Mouse (Mus musculus) lung, embryonic 16.5 days (tissue): Measurements from ENCODE around the gene Rapgef4. TPM values are rescaled to one million over a fixed set of nuclear protein-coding genes. Genes with fewer than 3 reads are reported as not detected.

Source experiments
- ATAC-seq: fragments of 200-750 bp; cut with Nextera tagmentation; 2 replicates; pipeline ENCODE4 v1.8.0; 2017; ENCODE audit warnings: low read depth, mild to moderate bottlenecking, moderate library complexity
- H3K27ac ChIP-seq: fragments of 300-500 bp; sonication (generic); 2 replicates; pipeline ENCODE4 v1.5.1; 2014; ENCODE audit warnings: mild to moderate bottlenecking, control low read depth, low read length
- H3K27me3 ChIP-seq: fragments of 300-500 bp; sonication (generic); 2 replicates; pipeline ENCODE4 v1.6.1; 2014; ENCODE audit warnings: low read depth, low read length, mixed read lengths; ENCODE audit not compliant: control insufficient read depth, insufficient read depth
- H3K36me3 ChIP-seq: fragments of 300-500 bp; sonication (generic); 2 replicates; pipeline ENCODE4 v1.6.1; 2014; ENCODE audit warnings: low read length; ENCODE audit not compliant: control insufficient read depth, insufficient read depth
- H3K4me1 ChIP-seq: fragments of 300-500 bp; sonication (generic); replicated peaks from 2 replicates; pipeline ENCODE4 v1.6.1; 2014; ENCODE audit warnings: low read length, mixed read lengths; ENCODE audit not compliant: control insufficient read depth, insufficient read depth
- H3K4me2 ChIP-seq: fragments of 300-500 bp; sonication (generic); 2 replicates; pipeline ENCODE4 v1.6.1; 2014; ENCODE audit warnings: low read depth, low read length, control low read depth
- H3K4me3 ChIP-seq: fragments of 300-500 bp; sonication (generic); 2 replicates; pipeline ENCODE4 v1.5.1; 2014; ENCODE audit warnings: mild to moderate bottlenecking, low read length, control low read depth
- H3K9ac ChIP-seq: fragments of 300-500 bp; sonication (generic); 2 replicates; pipeline ENCODE4 v1.6.1; 2014; ENCODE audit warnings: low read length, control low read depth
- H3K9me3 ChIP-seq: fragments of 300-500 bp; sonication (generic); 2 replicates; pipeline ENCODE4 v1.6.1; 2016; ENCODE audit warnings: low read length; ENCODE audit not compliant: control insufficient read depth
- WGBS: fragments of 180-500 bp; shearing (Covaris S2); extraction: QIAGEN DNeasy Blood & Tissue Kit; methylation state at CpG from one replicate; pipeline ENCODE4 v1.1.7; 2014; 5-methylcytosine and 5-hydroxymethylcytosine counted together
- polyA plus RNA-seq: library from polyadenylated mRNA; unstranded; fragments of >200 nt; fragmentation: Nextera tagmentation; extraction: Ambion mirVana; gene quantifications from 2 replicates; pipeline ENCODE4 v1.2.1, GENCODE M21; 2015

Rapgef4 gene
- polyA plus RNA-seq, 1 experiment from 2014 or later: 3.7 TPM

DNA sequence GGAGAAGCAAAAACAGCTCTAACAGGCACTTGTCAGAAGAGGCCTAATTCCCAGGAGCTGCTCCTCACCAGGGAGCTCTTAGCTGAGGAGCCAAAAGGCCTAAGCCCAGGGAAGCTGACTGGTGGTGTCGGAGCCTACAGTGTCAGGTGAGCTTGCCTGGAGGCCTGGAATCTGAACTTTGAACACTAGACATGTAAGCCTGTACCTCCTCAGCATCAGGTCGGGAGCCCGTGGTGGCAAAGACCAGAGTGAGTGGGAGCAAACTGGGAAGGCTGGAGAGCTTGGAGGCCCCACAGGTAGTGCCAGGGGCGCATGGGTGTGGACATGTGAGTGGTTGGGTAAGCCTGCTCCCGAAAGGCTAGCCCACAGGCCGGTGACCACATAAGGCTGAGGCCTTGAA, 266.8 kb downstream of the Rapgef4 start:
- H3K36me3 ChIP-seq: no peaks in the 10 kb centered on the region
- no peak overlapping the region for H3K4me2 ChIP-seq
- no peak overlapping the region for H3K27ac ChIP-seq
- WGBS: 84% methylated on average over 6 of the region's 6 CpGs
- H3K9ac ChIP-seq: no peak overlapping the region
- no peaks in the 10 kb centered on the region for H3K9me3 ChIP-seq
- no peak for ATAC-seq
- no peaks in the 10 kb centered on the region for H3K4me1 ChIP-seq
- no peak overlapping the region for H3K4me3 ChIP-seq
- no peaks in the 10 kb centered on the region for H3K27me3 ChIP-seq

DNA sequence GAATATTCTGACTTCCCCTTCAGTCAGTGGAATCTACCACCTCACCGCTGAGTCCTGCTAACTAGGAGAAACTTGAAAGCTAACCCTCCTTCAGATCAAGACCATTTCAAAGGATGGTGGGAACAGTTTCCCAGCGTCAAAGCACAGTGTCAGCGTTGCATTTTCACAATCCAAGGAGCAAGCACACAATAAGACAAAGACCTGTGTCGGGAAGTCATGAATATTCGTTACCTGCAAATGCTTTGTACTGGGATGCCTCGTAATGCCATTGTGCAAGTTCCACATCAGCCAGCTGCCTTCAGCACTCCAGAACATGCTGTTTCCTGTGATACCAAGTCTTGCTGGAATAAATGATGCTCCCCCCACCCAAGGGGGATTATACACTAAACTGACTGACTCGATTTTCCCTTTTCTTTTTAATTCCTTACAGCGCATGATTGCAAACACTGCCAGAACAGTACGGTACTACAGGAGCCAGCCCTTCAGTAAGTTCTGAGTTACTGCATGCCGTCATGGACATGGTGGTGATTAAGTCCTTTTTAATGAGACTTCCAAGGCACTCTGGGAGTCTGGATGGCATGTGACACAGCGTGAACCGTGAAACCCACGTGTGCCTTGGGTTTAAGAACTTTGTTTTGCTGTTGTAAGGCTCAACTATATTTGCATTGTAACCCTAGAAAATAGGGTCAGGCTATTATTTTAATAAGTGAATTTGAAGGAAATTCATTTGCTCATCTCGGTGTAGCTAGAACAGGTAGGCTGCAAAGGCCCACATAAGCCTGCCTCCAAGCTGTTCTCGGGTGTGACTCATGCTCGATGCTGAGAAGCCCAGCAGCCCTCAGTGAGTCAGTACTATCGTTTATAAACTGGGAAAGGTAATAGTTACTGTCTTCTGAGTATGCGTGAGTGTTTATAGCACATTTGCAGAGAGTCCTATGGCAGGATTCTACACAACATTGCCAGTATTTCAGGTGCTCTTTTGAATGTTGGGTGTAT, 271.8 kb downstream of the Rapgef4 start:
- Histone ChIP-seq H3K27ac (no peak overlapping the region), H3K27me3 (no peaks in the 10 kb centered on the region), H3K4me3 (no peak overlapping the region), H3K9ac (no peak overlapping the region), H3K9me3 (no peaks in the 10 kb centered on the region), H3K36me3 (no peaks in the 10 kb centered on the region), H3K4me1 (peaks cover 13% of the 10 kb centered on the region), H3K4me2 (no peak overlapping the region)
- 70% methylated on average over 18 of the region's 18 CpGs for WGBS
- ATAC-seq: no peak

DNA sequence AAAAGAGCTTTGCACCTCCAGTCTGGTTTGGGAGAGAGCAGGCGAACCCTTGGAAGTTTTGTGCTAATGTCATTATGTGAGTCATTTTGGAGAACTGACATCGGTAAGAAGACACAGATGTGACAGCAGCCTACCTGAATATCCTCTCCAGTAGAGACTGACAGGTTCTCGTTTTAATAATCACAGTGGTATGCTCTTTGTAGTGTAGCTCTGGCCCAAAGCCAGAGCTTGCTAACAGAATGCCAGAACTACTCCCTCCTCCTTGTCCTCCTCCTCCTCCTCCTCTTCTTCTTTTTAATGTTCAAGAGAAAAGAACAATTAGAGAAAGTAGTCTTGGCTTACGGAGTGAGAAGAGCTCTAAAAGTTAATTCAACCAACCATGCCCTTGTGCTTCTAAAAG, 272.8 kb downstream of the Rapgef4 start:
- Histone ChIP-seq H3K4me1 (peaks cover 13% of the 10 kb centered on the region), H3K36me3 (no peaks in the 10 kb centered on the region), H3K27me3 (no peaks in the 10 kb centered on the region), H3K4me2 (peak overlapping the region; percentile 52; the same call in 1 of the 2 replicates), H3K9ac (no peak overlapping the region), H3K4me3 (no peak overlapping the region), H3K27ac (no peak overlapping the region), H3K9me3 (no peaks in the 10 kb centered on the region)
- WGBS: 55% methylated on average over 4 of the region's 4 CpGs
- no peak for ATAC-seq

DNA sequence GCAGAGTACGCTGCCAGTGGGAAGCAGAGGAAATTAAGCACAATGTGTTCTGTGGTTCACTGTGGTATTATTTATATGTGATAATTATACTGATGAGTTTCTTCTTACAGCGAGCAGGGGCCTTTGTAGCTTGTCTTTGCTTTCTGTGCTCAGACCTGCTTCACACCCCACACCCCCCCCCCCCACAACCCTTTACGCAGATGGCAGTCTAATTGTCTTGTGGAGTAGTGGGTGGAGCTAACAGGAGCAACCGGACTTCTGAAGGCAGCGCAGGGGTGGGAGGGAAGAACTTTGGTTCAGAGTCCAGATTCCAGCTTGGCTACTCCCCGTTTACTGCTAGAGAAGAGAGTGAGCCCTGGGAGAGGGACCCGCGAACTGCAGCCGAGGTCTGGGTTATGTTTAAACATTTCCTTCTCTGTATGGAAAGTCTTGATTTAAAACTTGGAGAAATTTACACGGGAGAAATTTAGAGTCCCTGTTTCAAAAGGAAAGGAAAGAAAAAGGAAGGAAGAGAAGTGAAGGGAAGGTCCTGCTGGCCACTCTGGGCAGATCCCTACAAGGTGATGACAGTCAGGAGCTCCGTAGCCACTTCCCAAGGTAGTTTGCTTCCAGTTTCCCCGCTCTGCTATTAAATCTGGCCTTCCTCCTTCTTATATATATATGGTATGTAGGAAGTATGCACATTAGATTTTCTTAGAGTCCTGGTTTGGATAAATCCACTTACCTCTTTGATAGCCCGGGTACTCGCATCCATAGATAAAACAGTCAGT, 274.0 kb downstream of the Rapgef4 start:
- Histone ChIP-seq H3K9ac (0 out of 2 replicates have a peak overlapping the region, but pooled peaks have one; percentile 24), H3K4me3 (peak overlapping the region; percentile 21), H3K9me3 (no peaks in the 10 kb centered on the region), H3K27ac (no peak overlapping the region), H3K36me3 (no peaks in the 10 kb centered on the region), H3K27me3 (no peaks in the 10 kb centered on the region), H3K4me1 (peaks cover 13% of the 10 kb centered on the region), H3K4me2 (peak overlapping the region; percentile 52)
- ATAC-seq: peak; percentile 60; the same call in 1 of the 2 replicates
- WGBS: 25% methylated on average over 14 of the region's 14 CpGs

DNA sequence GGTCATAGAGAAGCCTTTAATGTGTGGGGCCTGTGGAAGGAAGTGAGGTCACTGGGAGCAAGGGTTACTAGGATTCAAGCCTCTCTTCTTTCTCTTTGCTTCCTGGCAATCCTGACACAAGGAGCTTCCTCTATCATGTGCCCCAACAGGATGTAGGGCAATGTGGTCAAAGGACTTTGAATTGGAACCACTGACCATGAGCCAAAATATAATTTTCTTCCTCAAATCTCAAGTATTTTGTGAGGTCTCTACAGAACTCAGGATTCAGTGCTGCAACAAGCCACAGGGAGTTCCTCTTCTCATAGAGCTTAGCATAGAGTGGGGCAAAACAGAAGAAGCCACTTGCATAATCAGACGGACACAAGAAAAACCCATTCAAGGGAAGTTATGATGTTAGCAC, 279.7 kb downstream of the Rapgef4 start:
- Histone ChIP-seq H3K9me3 (0 out of 2 replicates have a peak, but pooled peaks cover 2% of the 10 kb centered on the region), H3K4me3 (no peak overlapping the region), H3K4me2 (no peak overlapping the region), H3K9ac (no peak overlapping the region), H3K27me3 (no peaks in the 10 kb centered on the region), H3K27ac (no peak overlapping the region), H3K4me1 (no peaks in the 10 kb centered on the region), H3K36me3 (no peaks in the 10 kb centered on the region)
- no peak for ATAC-seq
- 85% methylated on average over 1 of the region's 1 CpGs for WGBS

DNA sequence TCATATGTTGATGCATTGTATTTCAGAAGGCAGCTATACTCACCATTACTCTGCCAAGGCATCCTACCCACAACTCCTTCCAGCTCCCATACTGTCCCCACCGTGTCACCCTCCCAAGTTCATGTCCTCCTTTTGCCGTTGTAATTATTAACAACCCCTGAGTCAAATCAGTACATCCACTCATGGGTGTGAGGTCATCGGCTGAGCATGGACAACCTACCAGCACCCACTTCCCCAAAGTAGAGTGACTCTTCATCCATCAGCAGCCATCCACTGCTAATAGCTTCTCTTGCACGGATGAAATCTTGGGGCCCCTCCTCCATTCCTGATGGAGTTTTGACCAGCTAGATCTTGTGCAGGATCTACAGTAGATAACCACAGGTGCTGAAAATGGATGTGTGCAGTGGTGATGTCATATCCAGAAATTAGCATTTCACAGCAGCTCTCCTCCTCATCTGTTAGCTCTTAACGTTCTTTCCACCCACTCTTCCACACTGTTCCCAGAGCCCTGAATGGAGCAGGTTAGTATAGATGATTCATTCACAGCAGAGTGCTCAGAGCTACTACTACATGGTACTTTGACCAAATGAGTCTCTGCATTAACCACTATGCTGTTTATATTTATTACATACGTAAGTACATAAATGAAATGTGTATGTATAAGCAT, 281.9 kb downstream of the Rapgef4 start:
- H3K4me2 ChIP-seq: no peak overlapping the region
- H3K4me3 ChIP-seq: no peak overlapping the region
- no peak overlapping the region for H3K9ac ChIP-seq
- no peaks in the 10 kb centered on the region for H3K27me3 ChIP-seq
- 67% methylated on average over 6 of the region's 6 CpGs for WGBS
- H3K27ac ChIP-seq: no peak overlapping the region
- ATAC-seq: no peak
- H3K4me1 ChIP-seq: no peaks in the 10 kb centered on the region
- H3K36me3 ChIP-seq: no peaks in the 10 kb centered on the region
- 0 out of 2 replicates have a peak, but pooled peaks cover 2% of the 10 kb centered on the region for H3K9me3 ChIP-seq

DNA sequence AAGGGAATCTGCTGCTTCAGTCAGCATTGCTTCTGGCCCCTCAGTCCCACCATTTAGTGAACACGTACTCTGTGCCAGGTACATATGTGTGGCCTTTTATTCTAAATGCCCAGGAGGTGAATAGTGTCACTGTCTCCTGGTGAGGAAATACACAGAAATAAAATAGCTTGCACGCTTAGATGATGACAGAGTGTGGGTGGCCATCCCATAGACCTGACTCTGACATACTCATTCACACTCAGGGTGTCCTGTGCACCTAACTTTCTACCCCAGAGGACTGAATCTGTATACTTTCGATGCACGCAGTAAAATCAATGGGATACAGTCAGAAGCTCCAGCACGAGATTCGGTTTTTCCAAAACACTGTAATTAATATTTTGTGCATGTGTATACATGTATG, 286.4 kb downstream of the Rapgef4 start:
- H3K4me2 ChIP-seq: no peak overlapping the region
- H3K36me3 ChIP-seq: no peaks in the 10 kb centered on the region
- H3K9ac ChIP-seq: no peak overlapping the region
- H3K9me3 ChIP-seq: 0 out of 2 replicates have a peak, but pooled peaks cover 2% of the 10 kb centered on the region
- no peaks in the 10 kb centered on the region for H3K4me1 ChIP-seq
- WGBS: 86% methylated on average over 6 of the region's 6 CpGs
- H3K27ac ChIP-seq: no peak overlapping the region
- H3K27me3 ChIP-seq: no peaks in the 10 kb centered on the region
- ATAC-seq: no peak
- no peak overlapping the region for H3K4me3 ChIP-seq

DNA sequence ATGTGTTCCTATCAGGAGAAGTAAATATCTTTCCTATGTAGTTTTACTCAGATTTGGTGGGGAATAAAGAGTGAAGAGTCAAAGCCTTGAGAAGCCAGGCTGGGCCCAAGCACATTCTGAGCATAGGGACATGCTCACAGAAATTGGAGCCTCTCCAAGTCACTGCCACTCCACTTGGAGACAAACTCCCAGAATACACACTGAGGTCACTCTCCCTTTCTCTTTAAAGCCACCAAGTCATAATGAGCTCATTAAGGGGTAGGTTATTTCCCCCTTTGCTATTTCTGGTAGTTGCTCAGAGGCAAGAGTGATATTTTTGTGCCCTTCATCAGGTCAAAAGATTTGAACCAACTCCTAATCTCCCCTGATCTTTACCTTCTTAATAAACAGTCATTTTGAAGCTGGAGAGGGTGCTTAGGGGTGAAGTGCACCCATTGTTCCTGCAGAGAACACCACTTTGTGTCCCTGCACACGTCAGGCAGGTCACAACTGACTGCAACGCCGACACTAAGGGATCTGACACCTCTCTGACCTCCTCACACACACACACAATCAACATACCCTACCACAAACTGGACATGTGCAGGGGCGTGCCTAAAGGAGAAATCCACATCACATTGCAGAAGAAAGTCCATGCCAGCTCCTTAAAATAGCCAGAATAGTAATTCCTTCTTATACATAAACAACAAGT, 288.8 kb downstream of the Rapgef4 start:
- H3K4me3 ChIP-seq: no peak overlapping the region
- H3K9me3 ChIP-seq: no peaks in the 10 kb centered on the region
- H3K27ac ChIP-seq: peak overlapping the region; percentile 40; the same call in 1 of the 2 replicates
- no peaks in the 10 kb centered on the region for H3K27me3 ChIP-seq
- no peak overlapping the region for H3K9ac ChIP-seq
- 47% methylated on average over 4 of the region's 4 CpGs for WGBS
- H3K4me2 ChIP-seq: no peak overlapping the region
- peak; percentile 71; the same call in 1 of the 2 replicates for ATAC-seq
- H3K4me1 ChIP-seq: no peaks in the 10 kb centered on the region
- no peaks in the 10 kb centered on the region for H3K36me3 ChIP-seq
